Comparison of ENCODE assay signal across 10 mouse cellular contexts in the genomic region with DNA sequence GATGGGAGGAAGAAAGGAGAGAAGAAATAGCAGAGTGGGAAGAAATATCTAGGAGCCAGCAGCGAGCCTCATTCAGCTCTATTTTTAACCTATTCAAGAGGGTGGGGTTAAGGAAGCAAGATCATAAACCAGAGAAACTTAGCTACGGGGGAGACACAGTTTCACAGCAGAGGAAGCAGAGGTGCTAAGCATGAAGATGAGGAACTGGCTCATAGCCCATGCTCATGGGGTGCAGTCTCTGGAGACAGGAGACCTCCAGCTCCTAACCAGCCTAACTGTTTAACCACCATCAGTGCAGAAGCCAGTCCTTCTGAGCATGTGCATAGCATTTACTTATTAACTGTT. TPM values are rescaled to one million over a fixed set of nuclear protein-coding genes. Genes with fewer than 3 reads are reported as not detected.
A peak's percentile ranks its signal among the peaks of the same experiment; 100 is the strongest.
DNase-seq lines count a peak whose midpoint lies in the region; ATAC-seq and TF ChIP-seq lines count a peak whose summit lies in the region.
"Had no signal": no experiment of that assay in that cellular context is flagged by ENCODE, and none has a peak within 500 bp of the region (broad histone marks: within the 10 kb centered on the region; RNA-seq: fewer than 3 reads in every experiment).

No protein-coding gene starts in this region.

- no peak for TF ChIP-seq CTCF in left cerebral cortex, adult 2 months (IDR thresholded peaks at IDR 0.05)

- peak overlapping the region; percentile 95 for H3K27ac ChIP-seq in left cerebral cortex, adult 2 months

- no peak for DNase-seq in frontal cortex, postnatal 14 days (ENCODE audit: low spot score in 2 of 2)
- peak; percentile 53 to 57 for DNase-seq in right cerebral cortex, adult 2 months (ENCODE audit: low spot score in 2 of 2)
- DNase-seq in right cerebral cortex, postnatal 14 days = no peak
- no peak for DNase-seq in left cerebral cortex, adult 2 months (ENCODE audit: extremely low spot score in 1 of 2, low spot score in 2 of 2)
- DNase-seq in telencephalon, adult 2 months (ENCODE audit: low read depth, low spot score) = peak; percentile 79
- no peak for DNase-seq in thymus, postnatal 25 days
- no peak for DNase-seq in adrenal gland, postnatal 25 days
- DNase-seq: thymus, postnatal 36 days had no signal

- intact Hi-C loops in left cerebral cortex, adult 2 months (cut with DNase I) = loop anchor here (1.0 to 5.0 kb wide), 2 partner anchors 240 to 362 kb away; no protein-coding TSS in a partner anchor

- ATAC-seq in frontal cortex, adult (ENCODE audit: low TSS enrichment) = peak; percentile 38

- H3K4me3 ChIP-seq in left cerebral cortex, adult 2 months = no peak overlapping the region
- H3K4me3 ChIP-seq: erythroblast, embryonic 14.5 days had no signal

RNA-seq across cellular contexts. Expression of gene Ces5a, which starts 34.5 kb away (rescaled TPM):
- 1 to 10 TPM in 1 of 2 experiments, under 1 TPM in 1; 0.45 to 1.8 TPM for total RNA-seq in left cerebral cortex, adult 2 months (2021)
- not detected in 2 replicates for total RNA-seq in adrenal gland, postnatal 25 days (2021)

Comparison
In these comparisons a context has a peak if more than half of its experiments do, and no peak if none do; other contexts are left out.
1. DNase-seq: peak in right cerebral cortex, adult 2 months (2 of 2) and telencephalon, adult 2 months (single experiment); none in frontal cortex, postnatal 14 days (0 of 2), right cerebral cortex, postnatal 14 days (single experiment), left cerebral cortex, adult 2 months (0 of 2), thymus, postnatal 25 days (single experiment) and adrenal gland, postnatal 25 days (single experiment).